Mouse (Mus musculus) spleen, adult 18-20 months (tissue): Measurements from ENCODE around the gene Tmpo.

Source experiments
- DNase-seq, 2 experiments: peaks; one replicate each; pipeline ENCODE4 v3.0.0; 2022; ENCODE audit warnings: mixed read lengths in 2 of 2

Gene Tmpo

DNA sequence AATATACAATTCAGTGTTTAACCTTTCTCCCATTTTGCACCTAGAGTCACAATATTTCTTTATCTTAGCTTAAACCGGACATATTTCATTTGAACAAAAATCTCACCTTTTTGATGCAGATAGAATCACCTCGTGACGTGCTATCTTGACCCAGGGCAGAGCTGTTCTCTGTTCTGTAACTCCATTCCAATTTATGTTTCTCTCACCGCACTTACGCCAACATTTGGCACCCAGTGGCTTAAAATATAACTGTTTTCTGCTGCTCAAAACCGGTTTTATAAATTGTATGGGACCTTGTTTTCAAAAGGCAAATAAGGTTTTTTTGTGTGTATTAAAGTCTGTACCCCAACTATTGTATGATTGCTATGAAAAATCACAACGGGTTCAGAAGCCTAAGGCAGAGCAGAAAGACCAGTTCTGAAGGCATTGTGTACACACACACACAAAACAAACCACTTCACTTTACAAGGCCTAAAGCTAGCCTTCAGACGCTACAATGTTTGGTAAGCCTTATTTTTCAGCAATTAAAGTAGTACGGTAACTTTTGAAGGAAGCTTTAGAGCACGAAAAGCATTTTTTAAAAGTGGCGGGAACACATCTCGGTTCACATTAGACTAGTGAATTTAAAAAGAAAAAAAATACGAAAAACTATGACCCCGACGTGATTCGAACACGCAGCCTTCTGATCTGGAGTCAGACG, at the start of gene Tmpo:
Gene Tmpo, minus strand, starts transcription at position 555 of the 700 bp plus-strand sequence.
- no peak for DNase-seq

DNA sequence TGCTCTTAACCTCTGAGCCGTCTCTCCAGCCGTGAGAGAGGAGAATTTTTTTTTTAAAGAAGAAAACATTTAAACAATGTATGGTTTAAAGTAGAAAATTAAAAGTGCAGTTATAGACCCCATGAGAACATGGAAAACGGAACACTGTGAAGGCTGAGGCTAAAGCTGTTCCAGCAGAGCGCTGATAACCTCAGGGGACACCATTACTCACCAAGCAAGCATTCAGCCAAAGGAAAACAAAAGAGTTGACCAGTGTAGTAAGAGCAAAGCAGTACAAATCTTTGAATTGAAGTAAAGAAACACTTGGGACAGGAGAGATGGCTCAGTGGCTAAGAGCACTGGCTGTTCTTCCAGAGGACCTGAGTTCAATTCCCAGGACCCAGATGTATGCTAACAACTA, 49.3 kb upstream of the Tmpo start:
- DNase-seq: no peak

DNA sequence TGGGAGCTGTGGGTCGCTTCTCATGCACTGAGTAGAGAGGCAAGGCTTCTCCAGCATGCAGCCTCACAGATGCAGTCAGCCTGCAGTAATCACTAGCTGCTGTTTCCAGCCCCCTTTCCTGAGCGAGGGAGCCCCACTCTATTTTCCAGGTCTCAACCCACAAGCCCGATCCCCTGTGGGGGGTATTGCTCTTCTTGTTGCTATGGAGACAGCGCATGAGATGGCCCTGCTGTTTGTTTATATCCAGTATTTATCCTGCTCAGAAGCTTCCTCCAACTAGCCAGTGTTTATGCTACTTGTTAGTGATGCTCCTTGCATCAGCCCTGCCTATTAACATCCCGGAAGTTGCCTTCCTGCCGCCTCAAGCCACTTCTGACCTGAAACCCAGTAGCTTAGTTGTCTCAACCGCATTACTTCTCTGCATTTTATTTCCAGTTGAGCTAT, 48.4 kb upstream of the Tmpo start:
- DNase-seq: no peak

- DNase-seq: no peak
Measured at GRCm38 (mm10) chr10:91228924-91229517, 47.9 kb upstream of the Tmpo start.

DNA sequence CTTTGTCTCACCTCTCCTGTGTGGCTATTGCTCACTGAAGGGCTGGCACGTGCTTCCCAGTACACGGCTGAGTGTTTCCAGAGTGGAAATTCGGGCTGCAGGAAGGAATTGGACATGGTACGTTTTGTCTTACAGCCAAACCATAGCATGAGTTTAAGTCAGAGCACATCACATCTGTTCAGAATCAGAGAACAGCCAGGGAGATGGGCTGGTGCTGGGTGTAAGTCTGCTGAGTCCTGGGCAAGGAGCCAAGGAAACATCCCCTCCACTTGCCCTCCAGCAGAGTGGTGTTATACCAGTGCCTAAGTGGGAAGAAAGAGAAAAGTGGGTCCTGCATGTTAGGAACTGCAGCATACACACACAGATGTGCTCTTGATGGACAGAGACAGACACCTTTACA, 45.9 kb upstream of the Tmpo start:
- no peak for DNase-seq

- no peak for DNase-seq
Measured at GRCm38 (mm10) chr10:91222398-91223236, 41.5 kb upstream of the Tmpo start.

- DNase-seq: no peak
Measured at GRCm38 (mm10) chr10:91208899-91209667, 28.0 kb upstream of the Tmpo start.

- no peak for DNase-seq
Measured at GRCm38 (mm10) chr10:91208461-91208860, 27.3 kb upstream of the Tmpo start.

- no peak for DNase-seq
Measured at GRCm38 (mm10) chr10:91207275-91207674, 26.2 kb upstream of the Tmpo start.

DNA sequence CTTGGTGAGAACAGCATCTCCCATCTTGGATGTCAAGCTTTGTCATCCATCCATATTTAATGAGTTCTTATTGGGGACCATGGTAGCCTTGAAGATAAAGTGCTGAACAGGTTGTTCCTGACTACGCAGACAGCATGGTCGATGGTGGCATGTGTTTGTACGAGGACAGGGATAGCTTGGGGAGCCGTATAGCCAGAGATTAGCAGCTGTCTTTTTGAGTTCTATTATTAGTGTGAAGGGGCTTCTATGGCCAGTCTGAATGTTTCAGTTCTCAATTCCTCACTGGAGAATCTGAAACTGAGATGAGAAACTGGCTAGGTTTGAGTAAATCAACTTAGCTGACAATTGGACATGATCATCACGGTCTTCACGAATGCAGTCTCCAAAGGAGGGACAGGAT, 24.5 kb upstream of the Tmpo start:
- no peak for DNase-seq

GRCm38 (mm10) chr10:91200581-91200980, 19.5 kb upstream of the Tmpo start:
- no peak for DNase-seq

- no peak for DNase-seq
Measured at GRCm38 (mm10) chr10:91199238-91199780, 18.2 kb upstream of the Tmpo start.

DNA sequence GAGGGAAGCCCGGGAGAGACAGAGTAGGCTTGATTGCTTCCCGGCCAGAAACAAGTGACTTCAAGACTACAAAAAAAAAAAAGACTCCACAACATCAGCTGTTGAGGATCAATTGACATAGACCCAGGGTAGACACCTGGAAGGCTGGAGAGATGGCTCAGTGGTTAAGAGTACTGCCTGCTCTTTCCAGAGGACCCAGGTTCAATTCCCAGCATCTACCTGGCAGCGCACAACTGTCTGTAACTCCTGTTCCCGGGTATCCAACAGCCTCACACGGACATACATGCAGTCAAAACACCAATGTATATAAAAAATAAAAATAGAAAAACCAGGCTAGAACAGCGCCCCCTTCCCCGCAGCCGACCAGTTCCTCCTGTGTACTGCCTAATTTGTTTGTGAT, 16.6 kb upstream of the Tmpo start:
- DNase-seq: no peak

DNA sequence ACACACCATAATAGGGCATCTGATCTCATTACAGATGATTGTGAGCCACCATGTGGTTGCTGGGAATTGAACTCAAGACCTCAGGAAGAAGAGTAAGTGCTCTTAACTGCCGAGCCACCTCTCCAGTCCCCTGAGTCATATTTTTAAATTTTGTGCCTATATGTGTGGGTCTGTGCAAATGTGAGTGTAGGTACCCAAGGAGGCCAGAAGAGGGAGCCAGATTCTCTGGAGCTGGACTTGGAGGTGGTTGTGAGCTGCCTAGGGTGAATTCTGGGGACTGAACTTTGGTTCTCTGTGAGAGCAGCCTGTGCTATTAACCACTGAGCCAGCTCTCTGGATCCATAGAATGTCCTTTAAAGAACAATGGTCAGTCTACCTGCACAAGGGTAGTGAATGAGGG, 15.7 kb upstream of the Tmpo start:
- DNase-seq: no peak

DNA sequence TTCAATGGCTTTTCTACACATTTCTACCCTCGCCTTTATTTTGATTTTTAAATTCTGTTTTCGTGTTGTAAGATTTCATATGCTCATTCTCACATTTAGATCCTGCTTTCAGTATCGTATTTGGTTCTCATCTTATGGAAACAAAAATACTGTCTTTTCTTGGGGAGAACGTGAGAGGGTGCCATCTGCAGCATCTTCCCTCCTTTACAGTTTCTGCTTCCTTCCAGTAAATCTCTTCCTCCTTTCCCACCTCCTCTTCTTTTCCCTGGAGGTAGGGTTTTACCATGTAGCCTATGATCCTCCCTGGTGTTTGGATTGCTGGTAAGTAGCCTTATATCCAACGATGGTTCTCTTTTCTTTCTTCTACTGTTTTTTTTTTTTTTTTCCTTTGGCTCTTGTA, 14.6 kb upstream of the Tmpo start:
- no peak for DNase-seq

DNA sequence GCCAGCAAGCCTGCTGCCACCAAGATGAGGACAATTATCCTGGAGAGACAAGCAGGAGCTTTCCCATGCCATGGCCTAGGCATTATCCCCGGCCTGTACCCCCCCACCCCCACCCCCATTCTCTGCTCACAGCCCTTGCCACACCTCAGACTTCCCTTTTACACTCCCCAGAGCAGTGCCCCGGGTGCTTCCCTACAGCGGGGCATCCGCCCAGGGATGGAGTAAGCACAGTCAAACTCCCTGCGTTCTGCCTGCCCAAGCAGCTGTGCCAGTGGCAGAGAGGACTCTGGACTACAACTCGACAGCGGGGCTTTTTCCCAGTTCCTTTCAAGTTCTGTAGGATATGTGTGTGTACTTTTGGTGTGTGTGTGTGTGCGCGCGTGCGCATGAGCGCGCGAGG, 14.0 kb upstream of the Tmpo start:
- DNase-seq: no peak

- no peak for DNase-seq
Measured at GRCm38 (mm10) chr10:91191851-91192250, 10.7 kb upstream of the Tmpo start.

GRCm38 (mm10) chr10:91189476-91189875, 8.4 kb upstream of the Tmpo start:
- DNase-seq: no peak

GRCm38 (mm10) chr10:91188684-91189287, 7.7 kb upstream of the Tmpo start:
- DNase-seq: no peak

DNA sequence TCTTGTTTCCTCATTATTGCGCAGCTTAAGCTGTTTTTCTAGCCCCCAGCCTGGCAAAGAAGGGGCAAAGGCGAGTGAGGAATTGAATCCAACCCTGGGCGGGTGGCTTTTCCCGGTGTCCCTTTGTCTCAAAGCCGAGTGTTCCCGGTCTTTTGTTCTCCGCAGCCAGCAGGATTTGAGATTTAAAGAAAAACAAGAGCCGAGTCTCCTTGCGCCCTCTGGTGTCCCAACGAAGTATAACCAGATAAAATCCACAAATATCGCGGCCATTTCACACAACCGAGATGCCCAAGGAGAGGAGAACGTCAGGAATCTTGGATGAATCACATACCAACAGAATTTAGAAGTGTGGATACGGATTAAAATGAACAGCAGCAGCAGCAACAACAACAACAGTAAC, 6.8 kb upstream of the Tmpo start:
- DNase-seq: peak; percentile 22 to 70

- DNase-seq: no peak
Measured at GRCm38 (mm10) chr10:91187349-91187748, 6.2 kb upstream of the Tmpo start.

GRCm38 (mm10) chr10:91185721-91186120, 4.6 kb upstream of the Tmpo start:
- no peak for DNase-seq
